Mouse (Mus musculus) erythroblast, embryonic 14.5 days (primary cell): ENCODE results near the gene Slc1a2. TPM values are rescaled to one million over a fixed set of nuclear protein-coding genes. Genes with fewer than 3 reads are reported as not detected.

ENCODE experiments used
- H3K27me3 ChIP-seq: 2 replicates; pipeline ENCODE4 v1.6.1; 2012; ENCODE audit warnings: inconsistent platforms; ENCODE audit not compliant: control insufficient read depth
- H3K36me3 ChIP-seq: 2 replicates; pipeline ENCODE4 v1.6.1; 2012; ENCODE audit warnings: mild to moderate bottlenecking, inconsistent platforms; ENCODE audit not compliant: control insufficient read depth
- H3K4me1 ChIP-seq: 2 replicates; pipeline ENCODE4 v1.6.1; 2012; ENCODE audit warnings: inconsistent platforms; ENCODE audit not compliant: control insufficient read depth
- H3K4me3 ChIP-seq: replicated peaks from 2 replicates; pipeline ENCODE3; 2012; ENCODE audit warnings: moderate library complexity, mild to moderate bottlenecking, inconsistent platforms
- H3K9me3 ChIP-seq: 2 replicates; pipeline ENCODE4 v1.6.1; 2012; ENCODE audit warnings: low read length, inconsistent platforms, mixed read lengths; ENCODE audit not compliant: control insufficient read depth
- GATA1 ChIP-seq: IDR thresholded peaks from 2 replicates; pipeline ENCODE4 v1.6.1; 2012; ENCODE audit warnings: low read length, inconsistent platforms, mixed read lengths
- TAL1 ChIP-seq: IDR thresholded peaks from 3 replicates; pipeline ENCODE4 v1.6.1; 2012; ENCODE audit warnings: low read length, inconsistent platforms, mixed read lengths
- polyA plus RNA-seq: library from polyadenylated mRNA; stranded (reverse); fragments of >175 nt; gene quantifications from 2 replicates; pipeline ENCODE4 v1.2.3, GENCODE M21; 2012

Gene Slc1a2
- polyA plus RNA-seq, 1 experiment, result not detected

GRCm38 (mm10) chr2:102636116-102636600 lies 22.3 kb upstream of the Slc1a2 start:
- Histone ChIP-seq H3K27me3 (no peaks in the 10 kb centered on the region), H3K36me3 (no peaks in the 10 kb centered on the region), H3K4me3 (no peak overlapping the region), H3K9me3 (no peaks in the 10 kb centered on the region), H3K4me1 (no peaks in the 10 kb centered on the region)
- TF ChIP-seq TAL1, result no peak

GRCm38 (mm10) chr2:102638140-102638539 lies 20.3 kb upstream of the Slc1a2 start:
- Histone ChIP-seq H3K27me3 (no peaks in the 10 kb centered on the region), H3K4me3 (no peak overlapping the region), H3K9me3 (no peaks in the 10 kb centered on the region), H3K4me1 (no peaks in the 10 kb centered on the region), H3K36me3 (no peaks in the 10 kb centered on the region; the same call in 1 of the 2 replicates)
- TF ChIP-seq GATA1 (no peak), TAL1 (no peak)

- no peaks in the 10 kb centered on the region; the same call in 1 of the 2 replicates for H3K36me3 ChIP-seq
- TF ChIP-seq TAL1, result no peak
- no peak for TF ChIP-seq GATA1
- H3K4me1 ChIP-seq, result no peaks in the 10 kb centered on the region
- H3K4me3 ChIP-seq, result no peak overlapping the region
- H3K9me3 ChIP-seq, result no peaks in the 10 kb centered on the region
- no peaks in the 10 kb centered on the region for H3K27me3 ChIP-seq
Measured at GRCm38 (mm10) chr2:102638690-102639089, 19.8 kb upstream of the Slc1a2 start.

- Histone ChIP-seq H3K4me3 (no peak overlapping the region), H3K9me3 (no peaks in the 10 kb centered on the region), H3K36me3 (no peaks in the 10 kb centered on the region), H3K27me3 (no peaks in the 10 kb centered on the region), H3K4me1 (no peaks in the 10 kb centered on the region)
- TF ChIP-seq TAL1 (no peak), GATA1 (no peak)
Measured at GRCm38 (mm10) chr2:102648845-102649500, 9.5 kb upstream of the Slc1a2 start.

- TF ChIP-seq GATA1, result no peak
- no peak for TF ChIP-seq TAL1
- Histone ChIP-seq H3K27me3 (no peaks in the 10 kb centered on the region), H3K36me3 (no peaks in the 10 kb centered on the region), H3K4me1 (no peaks in the 10 kb centered on the region), H3K9me3 (no peaks in the 10 kb centered on the region), H3K4me3 (no peak overlapping the region)
Measured at GRCm38 (mm10) chr2:102650322-102650721, 8.1 kb upstream of the Slc1a2 start.

GRCm38 (mm10) chr2:102655966-102656725 lies 2.3 kb upstream of the Slc1a2 start:
- TF ChIP-seq GATA1 (no peak), TAL1 (no peak)
- no peaks in the 10 kb centered on the region for H3K4me1 ChIP-seq
- H3K4me3 ChIP-seq, result no peak overlapping the region
- no peaks in the 10 kb centered on the region for H3K36me3 ChIP-seq
- peaks cover 40% of the 10 kb centered on the region for H3K27me3 ChIP-seq
- H3K9me3 ChIP-seq, result no peaks in the 10 kb centered on the region

GRCm38 (mm10) chr2:102657726-102658125 lies 733 bp upstream of the Slc1a2 start:
- Histone ChIP-seq H3K27me3 (peaks cover 40% of the 10 kb centered on the region), H3K9me3 (no peaks in the 10 kb centered on the region), H3K36me3 (no peaks in the 10 kb centered on the region), H3K4me3 (no peak overlapping the region), H3K4me1 (no peaks in the 10 kb centered on the region)
- no peak for TF ChIP-seq GATA1
- TF ChIP-seq TAL1, result no peak

GRCm38 (mm10) chr2:102658661-102659520 lies 432 bp downstream of the Slc1a2 start:
- H3K27me3 ChIP-seq, result peaks cover 40% of the 10 kb centered on the region
- H3K4me3 ChIP-seq, result peak overlapping the region; percentile 0
- TF ChIP-seq GATA1 (no peak), TAL1 (no peak)

GRCm38 (mm10) chr2:102659521-102659830 lies 1.0 kb downstream of the Slc1a2 start:
- Histone ChIP-seq H3K36me3 (no peaks in the 10 kb centered on the region), H3K9me3 (no peaks in the 10 kb centered on the region), H3K4me3 (no peak overlapping the region), H3K4me1 (no peaks in the 10 kb centered on the region), H3K27me3 (peaks cover 40% of the 10 kb centered on the region)
- no peak for TF ChIP-seq GATA1
- TF ChIP-seq TAL1, result no peak

More at GRCm38 (mm10) chr2:102658661-102659520, 432 bp downstream of the Slc1a2 start:
- Histone ChIP-seq H3K9me3 (no peaks in the 10 kb centered on the region), H3K36me3 (no peaks in the 10 kb centered on the region), H3K4me1 (no peaks in the 10 kb centered on the region)
